Comparison of ENCODE assay signal across 8 mouse cellular contexts in the genomic region with DNA sequence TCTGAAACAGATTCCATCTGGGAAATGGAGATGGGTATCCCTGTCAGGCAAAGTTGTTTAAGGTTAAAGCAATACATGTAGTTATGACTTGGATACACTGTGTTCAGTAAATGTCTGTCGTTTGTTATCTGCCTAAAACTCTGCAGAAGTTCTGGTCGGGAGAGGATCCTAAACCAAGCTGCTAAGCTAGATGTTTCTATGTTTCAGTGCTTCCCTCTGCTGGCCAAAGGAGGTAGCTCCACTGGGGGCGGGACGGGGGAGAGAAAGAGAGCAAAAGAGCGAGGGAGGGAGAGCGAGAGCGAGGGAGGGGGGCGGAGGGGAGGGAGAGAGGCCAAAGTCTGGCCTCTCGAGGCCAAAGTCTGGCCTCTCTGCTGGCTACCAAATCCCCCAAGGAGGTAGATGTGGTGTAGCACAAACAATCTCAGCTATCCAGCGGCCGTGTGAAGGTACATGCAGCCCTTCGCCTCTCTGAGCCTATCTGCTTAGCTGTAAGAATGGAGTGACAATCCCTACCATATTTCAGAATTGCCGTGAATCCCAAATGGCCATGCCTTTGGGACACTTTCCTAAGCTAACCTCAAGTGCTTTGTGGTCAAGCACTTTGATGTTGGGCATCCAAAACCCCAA. TPM values are rescaled to one million over a fixed set of nuclear protein-coding genes. Genes with fewer than 3 reads are reported as not detected.
A peak's percentile ranks its signal among the peaks of the same experiment; 100 is the strongest.
DNase-seq lines count a peak whose midpoint lies in the region; ATAC-seq and TF ChIP-seq lines count a peak whose summit lies in the region.

No protein-coding gene starts in this region.

- H3K27ac ChIP-seq in hindbrain, embryonic 13.5 days: no peak overlapping the region

- peak overlapping the region; percentile 52 for H3K4me2 ChIP-seq in hindbrain, embryonic 13.5 days

- no peaks in the 10 kb centered on the region for H3K27me3 ChIP-seq in Patski
- H3K27me3 ChIP-seq in hindbrain, embryonic 13.5 days: no peaks in the 10 kb centered on the region

- DNase-seq in Patski (ENCODE audit: low read depth, low spot score): peak; percentile 3
- DNase-seq in cerebellum, postnatal 25 days: peak; percentile 63 to 79
- peak; percentile 70 to 79 for DNase-seq in frontal cortex, postnatal 25 days (ENCODE audit: low spot score in 2 of 2)
- DNase-seq in layer of hippocampus, postnatal 25 days (ENCODE audit: extremely low spot score in 1 of 2, low spot score in 1 of 2): peak; percentile 76 to 91
- DNase-seq in lung, postnatal 10 days: peak; percentile 95
- DNase-seq in retina, postnatal 7 days (ENCODE audit: low read depth, low spot score): peak; percentile 73
- peak; percentile 60 to 78 for DNase-seq in urinary bladder, adult 18-20 months (ENCODE audit: low spot score in 2 of 2)

- peak; percentile 43 for TF ChIP-seq CTCF in Patski (IDR thresholded peaks at IDR 0.05)

- H3K4me3 ChIP-seq in hindbrain, embryonic 13.5 days: peak overlapping the region; percentile 23

- ATAC-seq in Patski: no peak
- peak; percentile 77; the same call in 1 of the 2 replicates for ATAC-seq in hindbrain, embryonic 13.5 days (ENCODE audit: low FRiP score)

- POLR2A ChIA-PET in Patski (lab: Charles Lee): no interaction called here

- H3K9me3 ChIP-seq in hindbrain, embryonic 13.5 days: no peaks in the 10 kb centered on the region

- H3K9ac ChIP-seq in hindbrain, embryonic 13.5 days: peak overlapping the region; percentile 8; the same call in 1 of the 2 replicates

- H3K36me3 ChIP-seq in hindbrain, embryonic 13.5 days: no peaks in the 10 kb centered on the region

- in situ Hi-C loops in Patski (cut with MboI; ENCODE audit: low pct_unique_long_range_greater_than_20kb): loop anchor here (25.0 kb wide), 1 partner anchor 223 kb away; the partner anchor contains the start of gene Cyp4a14

- CTCF ChIA-PET in Patski (lab: Charles Lee): interaction anchor here (1.0 kb wide), 1 partner anchor 21 kb away, joined by 5 read pairs; no protein-coding TSS in a partner anchor

- no peaks in the 10 kb centered on the region for H3K4me1 ChIP-seq in hindbrain, embryonic 13.5 days (replicated peaks)

- WGBS in hindbrain, embryonic 13.5 days: 11% methylated on average over 11 of the region's 13 CpGs

RNA-seq across cellular contexts. Expression of gene Efcab14, which starts 27.6 kb away (rescaled TPM):
- 38.9 TPM for polyA plus RNA-seq in Patski (2021)
- 20.6 and 21.3 TPM in 2 replicates for polyA plus RNA-seq in hindbrain, embryonic 13.5 days (2015; fragmentation: Nextera tagmentation; extraction: Ambion mirVana)
- total RNA-seq in layer of hippocampus, postnatal 25 days (2021): 10 to 100 TPM; 49.8 to 50.8 TPM

Comparison
In these comparisons a context has a peak if more than half of its experiments do, and no peak if none do; other contexts are left out.
1. DNase-seq: peak in every context shown above with its lines; median percentile 95 in lung, postnatal 10 days; 84 in layer of hippocampus, postnatal 25 days; 74 in frontal cortex, postnatal 25 days; 73 in retina, postnatal 7 days; 71 in cerebellum, postnatal 25 days; 69 in urinary bladder, adult 18-20 months; 3 in Patski.